Mouse (Mus musculus) lung, postnatal 14 days (tissue): ENCODE results near the gene Rtf1.

Source experiments
- DNase-seq: peaks from one replicate; pipeline ENCODE4 v3.0.0; 2021

The Rtf1 gene

GRCm38 (mm10) chr2:119737124-119737523 is 62.3 kb downstream of the Rtf1 start:
- DNase-seq = no peak

GRCm38 (mm10) chr2:119740567-119740966 is 65.7 kb downstream of the Rtf1 start:
- no peak for DNase-seq

GRCm38 (mm10) chr2:119741581-119742411 is 66.9 kb downstream of the Rtf1 start, which contains the start of gene Itpka:
Itpka (plus strand) TSS chr2:119742337.
- DNase-seq = peak; percentile 62

- peak; percentile 21 for DNase-seq
These were observed 67.8 kb downstream of the Rtf1 start for GRCm38 (mm10) chr2:119742461-119743175.

GRCm38 (mm10) chr2:119743176-119743807 is 68.4 kb downstream of the Rtf1 start:
- DNase-seq = no peak

GRCm38 (mm10) chr2:119743808-119744162 is 68.9 kb downstream of the Rtf1 start:
- DNase-seq = peak; percentile 28

GRCm38 (mm10) chr2:119744163-119745111 is 69.6 kb downstream of the Rtf1 start:
- peak; percentile 24 for DNase-seq

GRCm38 (mm10) chr2:119745281-119745680 is 70.4 kb downstream of the Rtf1 start:
- peak; percentile 24 for DNase-seq

- no peak for DNase-seq
These were observed 72.7 kb downstream of the Rtf1 start for GRCm38 (mm10) chr2:119747554-119747953.

GRCm38 (mm10) chr2:119749260-119749659 is 74.4 kb downstream of the Rtf1 start:
- no peak for DNase-seq

- DNase-seq = no peak
These were observed 82.8 kb downstream of the Rtf1 start for GRCm38 (mm10) chr2:119757601-119758100.

- DNase-seq = peak; percentile 34
These were observed 83.4 kb downstream of the Rtf1 start for GRCm38 (mm10) chr2:119758101-119758843.

- peak; percentile 11 for DNase-seq
These were observed 84.3 kb downstream of the Rtf1 start for GRCm38 (mm10) chr2:119758844-119759835.

- DNase-seq = no peak
These were observed 85.4 kb downstream of the Rtf1 start, which contains the start of gene Ltk for GRCm38 (mm10) chr2:119760251-119760650. Ltk (minus strand) TSS chr2:119760431.

GRCm38 (mm10) chr2:119762276-119762675 is 87.4 kb downstream of the Rtf1 start:
- DNase-seq = no peak

- DNase-seq = no peak
These were observed 89.1 kb downstream of the Rtf1 start for GRCm38 (mm10) chr2:119763924-119764323.

GRCm38 (mm10) chr2:119767246-119767645 is 92.4 kb downstream of the Rtf1 start:
- no peak for DNase-seq
